Mouse (Mus musculus) brain, adult 2 months (tissue): Measurements from ENCODE around the gene 1700012B09Rik.

Experiments
- DNase-seq: peaks from one replicate; pipeline ENCODE4 v3.0.0; 2011; ENCODE audit warnings: low read depth, low spot score

1700012B09Rik gene

DNA sequence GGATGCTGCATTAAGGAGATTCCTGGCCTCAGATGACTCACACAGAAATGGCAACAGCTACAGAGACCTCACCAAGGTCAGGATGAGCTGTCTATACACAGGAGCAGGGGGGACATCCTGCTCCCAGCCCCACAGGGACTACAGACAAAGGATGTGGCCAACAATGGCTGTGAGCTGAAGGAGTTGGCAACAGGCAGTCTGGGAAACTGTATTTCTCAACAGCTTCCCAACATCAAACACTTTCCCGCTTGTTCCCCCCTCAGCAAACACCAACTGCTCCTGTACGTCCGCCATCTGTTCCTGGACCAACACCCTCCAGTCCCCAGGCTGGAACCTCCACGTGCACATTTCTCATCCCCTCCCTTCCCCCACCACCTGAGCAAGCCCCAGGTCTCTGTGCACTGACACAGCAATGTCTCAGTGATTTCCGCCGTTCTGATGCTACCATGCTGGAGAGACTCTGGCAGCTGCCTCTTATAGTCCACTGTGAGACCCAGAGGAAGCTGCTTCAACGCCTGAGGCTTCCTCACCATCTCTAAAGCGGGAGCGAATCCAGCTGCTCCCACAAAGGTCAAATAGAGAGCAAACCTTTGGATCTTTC lies 39.8 kb downstream of the 1700012B09Rik start:
- DNase-seq, result no peak

- DNase-seq, result no peak
These were observed 42.5 kb downstream of the 1700012B09Rik start for GRCm38 (mm10) chr9:14728365-14728764.

DNA sequence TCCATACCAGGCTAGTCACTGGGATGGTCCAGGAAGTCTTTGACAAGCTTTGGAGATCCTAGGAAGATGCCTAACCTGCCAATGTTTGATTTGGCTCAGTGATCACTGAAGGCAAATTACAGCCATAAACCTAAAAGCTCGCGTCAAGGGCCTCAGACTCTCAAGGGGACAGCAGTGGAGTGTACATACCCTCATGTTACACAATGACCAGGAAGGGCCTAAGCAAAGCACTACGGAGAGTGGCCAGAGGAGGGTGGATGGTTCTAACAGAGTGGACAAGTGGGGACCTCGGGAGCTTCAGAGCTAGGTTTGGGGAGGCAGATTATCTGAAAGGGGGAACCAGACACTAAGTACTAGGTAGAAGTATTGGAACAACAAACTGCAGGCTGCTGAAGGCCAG lies 44.2 kb downstream of the 1700012B09Rik start:
- no peak for DNase-seq

DNA sequence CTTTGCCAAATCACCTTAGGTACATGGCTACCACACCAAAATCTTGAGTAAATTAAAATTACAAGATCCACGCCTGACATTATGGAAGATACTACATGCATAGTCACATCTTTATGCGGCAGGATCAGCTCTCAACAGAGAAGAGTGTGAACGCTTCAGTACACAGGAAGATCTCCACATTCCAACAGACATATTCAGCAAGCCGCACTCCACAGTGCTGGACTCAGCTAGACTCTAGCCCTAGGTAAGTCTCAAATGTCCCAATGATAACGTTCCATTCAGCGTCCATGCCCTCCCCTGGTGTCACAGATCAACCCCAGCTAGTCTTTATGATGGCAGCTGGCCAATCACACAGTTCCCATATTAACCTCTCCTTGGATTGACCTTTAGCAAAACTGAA lies 44.8 kb downstream of the 1700012B09Rik start:
- no peak for DNase-seq

DNA sequence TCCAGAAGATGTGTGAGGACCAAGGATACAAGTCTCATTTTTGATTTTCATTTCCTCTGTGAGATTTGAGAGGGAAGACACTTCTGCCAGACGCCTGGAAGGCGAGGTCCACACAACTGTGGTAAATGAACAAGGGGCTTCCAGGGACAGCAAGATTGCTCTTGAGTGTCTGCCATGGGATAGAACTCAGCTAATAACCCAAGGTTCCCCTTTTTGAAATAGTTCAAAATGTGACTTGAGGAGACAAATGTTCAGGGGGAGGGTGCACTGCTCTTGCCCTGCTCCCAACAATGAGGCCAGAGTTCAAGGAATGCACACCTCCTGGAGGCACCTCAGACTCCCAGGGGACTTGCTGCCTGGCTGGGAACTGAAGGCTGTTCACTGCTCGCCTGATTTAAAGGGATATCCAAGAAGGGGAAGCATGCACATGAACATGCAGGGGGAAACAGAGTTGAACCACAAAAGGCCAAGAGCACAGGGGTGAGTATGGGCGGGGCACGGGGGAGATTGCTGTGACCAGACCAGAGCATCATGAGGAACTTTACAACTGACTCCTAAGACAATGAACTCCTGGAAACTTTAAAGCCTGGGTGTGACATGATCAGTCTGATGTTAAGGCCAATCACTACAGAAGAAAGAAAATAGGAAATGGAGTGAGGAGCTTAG lies 45.9 kb downstream of the 1700012B09Rik start:
- no peak for DNase-seq

GRCm38 (mm10) chr9:14721610-14722009 lies 49.2 kb downstream of the 1700012B09Rik start:
- DNase-seq, result no peak

- DNase-seq, result no peak
These were observed 50.4 kb downstream of the 1700012B09Rik start for GRCm38 (mm10) chr9:14720384-14720783.

GRCm38 (mm10) chr9:14718332-14718691 lies 52.5 kb downstream of the 1700012B09Rik start:
- no peak for DNase-seq

DNA sequence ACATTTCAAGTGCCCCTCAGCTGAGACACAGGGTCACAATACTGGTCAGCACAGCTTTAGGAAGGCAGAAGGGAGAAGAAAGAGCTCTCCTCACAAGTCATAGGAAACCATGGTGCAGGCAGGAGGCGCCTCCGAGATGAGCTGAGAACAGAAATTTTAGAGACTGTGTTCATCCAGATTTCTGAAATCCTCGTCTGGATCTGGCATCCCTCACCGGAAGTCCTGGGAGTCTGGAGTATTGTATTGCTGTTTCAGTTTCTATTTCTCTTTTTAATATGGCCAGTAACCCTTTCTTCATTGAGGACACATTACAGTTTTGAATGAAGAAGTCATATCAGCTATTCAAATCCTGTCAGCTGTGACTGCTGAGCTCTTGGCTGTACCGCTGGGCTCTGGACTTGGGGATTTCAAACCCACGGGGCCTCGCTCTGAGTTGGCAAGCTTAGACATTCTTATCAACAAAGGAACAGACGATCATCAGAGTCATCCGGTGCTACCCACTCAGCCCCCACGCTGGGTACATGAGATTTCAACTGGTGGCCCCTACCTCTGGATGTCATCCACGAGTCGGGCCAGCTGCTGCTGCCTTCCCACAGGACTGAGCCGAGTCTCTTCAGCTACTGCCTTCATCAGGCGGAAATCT lies 53.0 kb downstream of the 1700012B09Rik start:
- no peak for DNase-seq

GRCm38 (mm10) chr9:14715258-14715657 lies 55.6 kb downstream of the 1700012B09Rik start:
- DNase-seq, result no peak

DNA sequence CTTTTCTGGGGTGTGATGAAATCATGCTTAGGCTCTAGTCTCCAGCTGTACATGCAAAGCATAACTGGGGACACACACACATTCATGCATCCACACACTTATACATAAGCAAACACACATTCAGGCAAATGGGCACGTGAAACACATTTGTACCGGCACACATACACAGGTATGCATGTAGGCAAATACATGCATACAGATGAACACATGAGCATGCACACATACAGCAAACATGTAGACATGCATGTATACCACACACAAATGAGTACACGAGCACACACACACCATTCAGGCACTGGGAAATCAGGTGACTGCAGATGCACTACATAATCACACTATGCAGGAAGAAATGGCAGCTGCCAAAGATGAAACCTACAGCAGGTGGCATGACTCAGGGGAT lies 59.9 kb downstream of the 1700012B09Rik start:
- DNase-seq, result no peak
